Mouse (Mus musculus) ES-Bruce4 (cell line): ENCODE measurements around the gene Cbx8. TPM values are rescaled to one million over a fixed set of nuclear protein-coding genes. Genes with fewer than 3 reads are reported as not detected.

Experiments used
- H3K27ac ChIP-seq: 2 replicates; pipeline ENCODE4 v1.5.1; 2012; ENCODE audit warnings: low read length, inconsistent platforms; ENCODE audit not compliant: insufficient read depth
- H3K27me3 ChIP-seq: 2 replicates; pipeline ENCODE4 v1.6.1; 2012; ENCODE audit warnings: mild to moderate bottlenecking, low read length, inconsistent platforms; ENCODE audit not compliant: control insufficient read depth, poor library complexity, insufficient read depth, severe bottlenecking
- H3K36me3 ChIP-seq: 2 replicates; pipeline ENCODE4 v1.6.1; 2012; ENCODE audit warnings: inconsistent platforms, mild to moderate bottlenecking, low read length, moderate library complexity; ENCODE audit not compliant: control insufficient read depth, poor library complexity, insufficient read depth, severe bottlenecking
- H3K4me1 ChIP-seq: one replicate; pipeline ENCODE4 v1.8.1; 2011; ENCODE audit warnings: low read length; ENCODE audit not compliant: control insufficient read depth, insufficient read depth
- H3K4me3 ChIP-seq: 2 replicates; pipeline ENCODE4 v1.5.1; 2011; ENCODE audit warnings: low read depth, mild to moderate bottlenecking, low read length
- H3K9ac ChIP-seq: 2 replicates; pipeline ENCODE4 v1.6.1; 2012; ENCODE audit warnings: low read depth, mild to moderate bottlenecking, inconsistent platforms; ENCODE audit not compliant: poor library complexity, severe bottlenecking
- H3K9me3 ChIP-seq: replicated peaks from 2 replicates; pipeline ENCODE4 v1.6.1; 2012; ENCODE audit warnings: mild to moderate bottlenecking, low read length, inconsistent platforms; ENCODE audit not compliant: control insufficient read depth, poor library complexity, insufficient read depth, severe bottlenecking
- CTCF ChIP-seq: IDR thresholded peaks from one replicate; pipeline ENCODE4 v1.8.1; 2011; ENCODE audit warnings: low read depth, low read length
- EP300 ChIP-seq: IDR thresholded peaks from 2 replicates; pipeline ENCODE4 v1.6.1; 2011; ENCODE audit warnings: low read depth, low read length; ENCODE audit not compliant: insufficient read depth
- POLR2A ChIP-seq: IDR thresholded peaks from one replicate; pipeline ENCODE4 v1.8.1; 2011; ENCODE audit warnings: low read length; ENCODE audit not compliant: insufficient read depth
- polyA plus RNA-seq: library from polyadenylated mRNA; stranded (reverse); fragments of >200 nt; gene quantifications from 2 replicates; pipeline ENCODE4 v1.2.4, GENCODE M21; 2011; ENCODE audit warnings: low read depth; ENCODE audit not compliant: missing spikeins, insufficient read depth, insufficient read length

The Cbx8 gene
- polyA plus RNA-seq, 1 experiment, result 0.75 TPM

- Histone ChIP-seq H3K27ac (no peak overlapping the region), H3K9ac (no peak overlapping the region), H3K4me1 (no peaks in the 10 kb centered on the region), H3K4me3 (0 out of 2 replicates have a peak overlapping the region, but pooled peaks have one; percentile 19), H3K27me3 (peaks cover 49% of the 10 kb centered on the region), H3K9me3 (no peaks in the 10 kb centered on the region), H3K36me3 (no peaks in the 10 kb centered on the region)
- TF ChIP-seq POLR2A, result no peak
- no peak for TF ChIP-seq CTCF
- no peak for TF ChIP-seq EP300
Measured at GRCm38 (mm10) chr11:119082638-119083599, 42.1 kb upstream of the Cbx8 start.

- Histone ChIP-seq H3K27ac (no peak overlapping the region), H3K36me3 (no peaks in the 10 kb centered on the region), H3K27me3 (peaks cover 43% of the 10 kb centered on the region), H3K9ac (no peak overlapping the region), H3K9me3 (no peaks in the 10 kb centered on the region), H3K4me1 (no peaks in the 10 kb centered on the region), H3K4me3 (0 out of 2 replicates have a peak overlapping the region, but pooled peaks have one; percentile 11)
- no peak for TF ChIP-seq POLR2A
- TF ChIP-seq CTCF, result peak; percentile 61
- no peak for TF ChIP-seq EP300
Measured at GRCm38 (mm10) chr11:119081839-119082637, 41.3 kb upstream of the Cbx8 start.

GRCm38 (mm10) chr11:119081148-119081838 lies 40.5 kb upstream of the Cbx8 start:
- TF ChIP-seq POLR2A, result no peak
- no peak for TF ChIP-seq EP300
- TF ChIP-seq CTCF, result no peak
- Histone ChIP-seq H3K4me1 (no peaks in the 10 kb centered on the region), H3K4me3 (peak overlapping the region; percentile 11; the same call in 1 of the 2 replicates), H3K9me3 (no peaks in the 10 kb centered on the region), H3K27ac (no peak overlapping the region), H3K27me3 (peaks cover 40% of the 10 kb centered on the region), H3K9ac (no peak overlapping the region), H3K36me3 (no peaks in the 10 kb centered on the region)

GRCm38 (mm10) chr11:119080461-119081147 lies 39.8 kb upstream of the Cbx8 start:
- H3K4me3 ChIP-seq, result peak overlapping the region; percentile 11; the same call in 1 of the 2 replicates
- TF ChIP-seq CTCF, result no peak
- no peak for TF ChIP-seq POLR2A
- TF ChIP-seq EP300, result no peak
- H3K9me3 ChIP-seq, result no peaks in the 10 kb centered on the region
- no peak overlapping the region for H3K27ac ChIP-seq
- H3K27me3 ChIP-seq, result peaks cover 36% of the 10 kb centered on the region
- no peaks in the 10 kb centered on the region for H3K36me3 ChIP-seq
- no peak overlapping the region for H3K9ac ChIP-seq
- no peaks in the 10 kb centered on the region for H3K4me1 ChIP-seq

- Histone ChIP-seq H3K4me1 (no peaks in the 10 kb centered on the region), H3K27ac (no peak overlapping the region), H3K4me3 (no peak overlapping the region), H3K27me3 (peaks cover 30% of the 10 kb centered on the region), H3K9me3 (no peaks in the 10 kb centered on the region), H3K9ac (no peak overlapping the region), H3K36me3 (no peaks in the 10 kb centered on the region)
- no peak for TF ChIP-seq CTCF
- TF ChIP-seq POLR2A, result no peak
- no peak for TF ChIP-seq EP300
Measured at GRCm38 (mm10) chr11:119079445-119079837, 38.7 kb upstream of the Cbx8 start.
